Mouse (Mus musculus): ENCODE results near the gene Krt10. TPM values are rescaled to one million over a fixed set of nuclear protein-coding genes. Genes with fewer than 3 reads are reported as not detected.

Gene Krt10
- polyA plus RNA-seq, 1 experiment: 3.1 TPM

- Histone ChIP-seq H3K4me3 (ENCODE audit: insufficient read depth, low read depth, low read length) (no peak overlapping the region), H3K36me3 (ENCODE audit: control insufficient read depth, insufficient read depth, low read length) (no peaks in the 10 kb centered on the region), H3K4me1 (ENCODE audit: control insufficient read depth, insufficient read depth, low read length) (no peaks in the 10 kb centered on the region), H3K27me3 (replicated peaks; ENCODE audit: control insufficient read depth, insufficient read depth, low read length) (no peaks in the 10 kb centered on the region), H3K27ac (ENCODE audit: insufficient read depth, low read depth, low read length) (no peak overlapping the region)
- 82% methylated on average over 13 of the region's 13 CpGs for WGBS
- no peak for TF ChIP-seq POLR2A (IDR thresholded peaks at IDR 0.05; ENCODE audit: low read depth, low read length)
- TF ChIP-seq CTCF (conservative IDR thresholded peaks at IDR 0.05; ENCODE audit: insufficient read depth, insufficient read length, low read depth, low read length): no peak
- DNase-seq: no peak
These were observed 27.7 kb upstream of the Krt10 start for GRCm38 (mm10) chr11:99416902-99417301.

GRCm38 (mm10) chr11:99414463-99415147 is 25.4 kb upstream of the Krt10 start:
- Histone ChIP-seq H3K4me3 (ENCODE audit: insufficient read depth, low read depth, low read length) (no peak overlapping the region), H3K27ac (ENCODE audit: insufficient read depth, low read depth, low read length) (no peak overlapping the region), H3K36me3 (ENCODE audit: control insufficient read depth, insufficient read depth, low read length) (no peaks in the 10 kb centered on the region), H3K4me1 (ENCODE audit: control insufficient read depth, insufficient read depth, low read length) (no peaks in the 10 kb centered on the region), H3K27me3 (replicated peaks; ENCODE audit: control insufficient read depth, insufficient read depth, low read length) (no peaks in the 10 kb centered on the region)
- TF ChIP-seq CTCF (conservative IDR thresholded peaks at IDR 0.05; ENCODE audit: insufficient read depth, insufficient read length, low read depth, low read length) (no peak), POLR2A (IDR thresholded peaks at IDR 0.05; ENCODE audit: low read depth, low read length) (no peak)
- no peak for DNase-seq
- WGBS: 90% methylated on average over 13 of the region's 13 CpGs

GRCm38 (mm10) chr11:99413247-99413646 is 24.1 kb upstream of the Krt10 start:
- TF ChIP-seq CTCF (conservative IDR thresholded peaks at IDR 0.05; ENCODE audit: insufficient read depth, insufficient read length, low read depth, low read length): peak; percentile 40
- TF ChIP-seq POLR2A (IDR thresholded peaks at IDR 0.05; ENCODE audit: low read depth, low read length): no peak
- 18% methylated on average over 6 of the region's 6 CpGs for WGBS
- Histone ChIP-seq H3K27me3 (replicated peaks; ENCODE audit: control insufficient read depth, insufficient read depth, low read length) (no peaks in the 10 kb centered on the region), H3K4me1 (ENCODE audit: control insufficient read depth, insufficient read depth, low read length) (no peaks in the 10 kb centered on the region), H3K36me3 (ENCODE audit: control insufficient read depth, insufficient read depth, low read length) (no peaks in the 10 kb centered on the region), H3K4me3 (ENCODE audit: insufficient read depth, low read depth, low read length) (no peak overlapping the region), H3K27ac (ENCODE audit: insufficient read depth, low read depth, low read length) (no peak overlapping the region)
- DNase-seq: peak; percentile 55

GRCm38 (mm10) chr11:99406186-99406585 is 17.0 kb upstream of the Krt10 start:
- no peaks in the 10 kb centered on the region for H3K36me3 ChIP-seq (ENCODE audit: control insufficient read depth, insufficient read depth, low read length)

GRCm38 (mm10) chr11:99399956-99400549 is 10.9 kb upstream of the Krt10 start:
- 80% methylated on average over 13 of the region's 13 CpGs for WGBS
- no peak for DNase-seq

More at GRCm38 (mm10) chr11:99406186-99406585, 17.0 kb upstream of the Krt10 start:
- H3K4me3 ChIP-seq (ENCODE audit: insufficient read depth, low read depth, low read length): no peak overlapping the region
- H3K27me3 ChIP-seq (replicated peaks; ENCODE audit: control insufficient read depth, insufficient read depth, low read length): no peaks in the 10 kb centered on the region
- 56% methylated on average over 10 of the region's 10 CpGs for WGBS
- H3K4me1 ChIP-seq (ENCODE audit: control insufficient read depth, insufficient read depth, low read length): no peaks in the 10 kb centered on the region
- H3K27ac ChIP-seq (ENCODE audit: insufficient read depth, low read depth, low read length): no peak overlapping the region
- TF ChIP-seq CTCF (conservative IDR thresholded peaks at IDR 0.05; ENCODE audit: insufficient read depth, insufficient read length, low read depth, low read length) (no peak), POLR2A (IDR thresholded peaks at IDR 0.05; ENCODE audit: low read depth, low read length) (no peak)
- DNase-seq: no peak

GRCm38 (mm10) chr11:99398832-99399231 is 9.7 kb upstream of the Krt10 start:
- H3K27ac ChIP-seq (ENCODE audit: insufficient read depth, low read depth, low read length): no peak overlapping the region
- 60% methylated on average over 8 of the region's 8 CpGs for WGBS
- TF ChIP-seq POLR2A (IDR thresholded peaks at IDR 0.05; ENCODE audit: low read depth, low read length) (no peak), CTCF (conservative IDR thresholded peaks at IDR 0.05; ENCODE audit: insufficient read depth, insufficient read length, low read depth, low read length) (no peak)
- no peaks in the 10 kb centered on the region for H3K4me1 ChIP-seq (ENCODE audit: control insufficient read depth, insufficient read depth, low read length)
- no peak overlapping the region for H3K4me3 ChIP-seq (ENCODE audit: insufficient read depth, low read depth, low read length)
- DNase-seq: no peak
- no peaks in the 10 kb centered on the region for H3K27me3 ChIP-seq (replicated peaks; ENCODE audit: control insufficient read depth, insufficient read depth, low read length)
- H3K36me3 ChIP-seq (ENCODE audit: control insufficient read depth, insufficient read depth, low read length): no peaks in the 10 kb centered on the region

More at GRCm38 (mm10) chr11:99399956-99400549, 10.9 kb upstream of the Krt10 start:
- Histone ChIP-seq H3K4me3 (ENCODE audit: insufficient read depth, low read depth, low read length) (no peak overlapping the region), H3K4me1 (ENCODE audit: control insufficient read depth, insufficient read depth, low read length) (no peaks in the 10 kb centered on the region), H3K36me3 (ENCODE audit: control insufficient read depth, insufficient read depth, low read length) (no peaks in the 10 kb centered on the region), H3K27me3 (replicated peaks; ENCODE audit: control insufficient read depth, insufficient read depth, low read length) (no peaks in the 10 kb centered on the region), H3K27ac (ENCODE audit: insufficient read depth, low read depth, low read length) (no peak overlapping the region)
- no peak for TF ChIP-seq POLR2A (IDR thresholded peaks at IDR 0.05; ENCODE audit: low read depth, low read length)
- no peak for TF ChIP-seq CTCF (conservative IDR thresholded peaks at IDR 0.05; ENCODE audit: insufficient read depth, insufficient read length, low read depth, low read length)

- Histone ChIP-seq H3K4me3 (ENCODE audit: insufficient read depth, low read depth, low read length) (no peak overlapping the region), H3K36me3 (ENCODE audit: control insufficient read depth, insufficient read depth, low read length) (no peaks in the 10 kb centered on the region), H3K27ac (ENCODE audit: insufficient read depth, low read depth, low read length) (no peak overlapping the region), H3K4me1 (ENCODE audit: control insufficient read depth, insufficient read depth, low read length) (no peaks in the 10 kb centered on the region), H3K27me3 (replicated peaks; ENCODE audit: control insufficient read depth, insufficient read depth, low read length) (no peaks in the 10 kb centered on the region)
- DNase-seq: no peak
- 61% methylated on average over 3 of the region's 3 CpGs for WGBS
- TF ChIP-seq CTCF (conservative IDR thresholded peaks at IDR 0.05; ENCODE audit: insufficient read depth, insufficient read length, low read depth, low read length): no peak
- TF ChIP-seq POLR2A (IDR thresholded peaks at IDR 0.05; ENCODE audit: low read depth, low read length): no peak
These were observed 8.9 kb upstream of the Krt10 start for GRCm38 (mm10) chr11:99398084-99398483.

Data from kidney, adult 2 months (tissue).